8 mouse cellular contexts compared by ENCODE assay signal in genomic region chr4:117288927-117289801, GRCm38 (mm10). TPM values are rescaled to one million over a fixed set of nuclear protein-coding genes. Genes with fewer than 3 reads are reported as not detected.
DNase-seq lines count a peak whose midpoint lies in the region; ATAC-seq lines count a peak whose summit lies in the region.

No protein-coding gene starts in this region.

- H3K36me3 ChIP-seq in hindbrain, embryonic 15.5 days: peaks cover 19% of the 10 kb centered on the region; the same call in 1 of the 2 replicates

- peak; percentile 77 to 78 for DNase-seq in cerebellum, postnatal 36 days
- DNase-seq in gastrocnemius, adult 18-20 months (ENCODE audit: low spot score): peak; percentile 68
- DNase-seq in left cerebral cortex, postnatal 25 days (ENCODE audit: low spot score in 2 of 2): peak; percentile 67 to 85
- DNase-seq in right cerebral cortex, postnatal 14 days: peak; percentile 81
- DNase-seq in urinary bladder, postnatal 25 days (ENCODE audit: low spot score): peak; percentile 71

- ATAC-seq in activated CD4-positive, CD25-positive, alpha-beta regulatory T cell, adult 4 months: peak; percentile 81
- peak; percentile 85 for ATAC-seq in hindbrain, embryonic 15.5 days (ENCODE audit: low FRiP score, low read depth)
- peak; percentile 82 for ATAC-seq in megakaryocyte-erythroid progenitor cell, adult 5-6 weeks (replicated peaks; ENCODE audit: low FRiP score, low TSS enrichment, poor library complexity, severe bottlenecking)

- peak overlapping the region; percentile 57 for H3K4me3 ChIP-seq in hindbrain, embryonic 15.5 days

- under 1% methylated on average over 53 of the region's 80 CpGs for WGBS in hindbrain, embryonic 15.5 days

- peaks cover 51% of the 10 kb centered on the region for H3K4me1 ChIP-seq in hindbrain, embryonic 15.5 days (replicated peaks)

- H3K4me2 ChIP-seq in hindbrain, embryonic 15.5 days: peak overlapping the region; percentile 90

- H3K9me3 ChIP-seq in hindbrain, embryonic 15.5 days: no peaks in the 10 kb centered on the region

- H3K9ac ChIP-seq in hindbrain, embryonic 15.5 days: peak overlapping the region; percentile 71

- H3K27me3 ChIP-seq in hindbrain, embryonic 15.5 days: no peaks in the 10 kb centered on the region

- intact Hi-C loops in left cerebral cortex, postnatal 25 days (cut with DNase I): no loop called here

- H3K27ac ChIP-seq in hindbrain, embryonic 15.5 days (replicated peaks): peak overlapping the region; percentile 85

RNA-seq across cellular contexts. Expression of gene Armh1, which starts 37.2 kb away (rescaled TPM):
- polyA plus RNA-seq in activated CD4-positive, CD25-positive, alpha-beta regulatory T cell, adult 4 months (2017; shearing (Covaris generic)): not detected
- not detected for total RNA-seq in gastrocnemius, adult 18-20 months (2021)
- polyA plus RNA-seq in hindbrain, embryonic 15.5 days (2015; fragmentation: Nextera tagmentation; extraction: Ambion mirVana): 1.5 and 1.8 TPM in 2 replicates
- under 1 TPM in 1 of 2 experiments, not detected in 1; 0.55 TPM for total RNA-seq in left cerebral cortex, postnatal 25 days (2021)
- total RNA-seq in megakaryocyte-erythroid progenitor cell, adult 5-6 weeks (2014; fragmentation: Nextera tagmentation): not detected in 2 replicates
- total RNA-seq in megakaryocyte-erythroid progenitor cell, adult 5-6 weeks (2017): not detected in 2 replicates

RNA-seq across cellular contexts. Expression of gene Tmem53, which starts 37.4 kb away (rescaled TPM):
- 1 to 10 TPM in 1 of 2 experiments, not detected in 1; 1.6 TPM for polyA plus RNA-seq in activated CD4-positive, CD25-positive, alpha-beta regulatory T cell, adult 4 months (2017; shearing (Covaris generic))
- 1 to 10 TPM; 4.5 to 6.9 TPM for total RNA-seq in gastrocnemius, adult 18-20 months (2021)
- polyA plus RNA-seq in hindbrain, embryonic 15.5 days (2015; fragmentation: Nextera tagmentation; extraction: Ambion mirVana): 9.1 and 9.6 TPM in 2 replicates
- 1 to 10 TPM; 2.4 to 5.2 TPM for total RNA-seq in left cerebral cortex, postnatal 25 days (2021)
- total RNA-seq in megakaryocyte-erythroid progenitor cell, adult 5-6 weeks (2014; fragmentation: Nextera tagmentation): not detected in 2 replicates
- not detected in 2 replicates for total RNA-seq in megakaryocyte-erythroid progenitor cell, adult 5-6 weeks (2017)

Comparison
In these comparisons a context has a peak if more than half of its experiments do, and no peak if none do; other contexts are left out.
1. Peak in every context shown above with its lines: DNase-seq, ATAC-seq, H3K4me3 ChIP-seq and H3K27ac ChIP-seq.